Mouse (Mus musculus): Measurements from ENCODE around the gene Cct7.

Gene Cct7

GRCm38 (mm10) chr6:85452411-85452665 lies 1.0 kb downstream of the Cct7 start:
- no peak for DNase-seq (ENCODE audit: low spot score in 2 of 2)

- DNase-seq (ENCODE audit: low spot score in 2 of 2): no peak
Observed at GRCm38 (mm10) chr6:85452816-85453215, 1.5 kb downstream of the Cct7 start.

GRCm38 (mm10) chr6:85459621-85460020 lies 8.3 kb downstream of the Cct7 start:
- no peak for DNase-seq (ENCODE audit: low spot score in 2 of 2)

- no peak for DNase-seq (ENCODE audit: low spot score in 2 of 2)
Observed at GRCm38 (mm10) chr6:85465381-85465780, 14.1 kb downstream of the Cct7 start.

GRCm38 (mm10) chr6:85469660-85470430 lies 18.5 kb downstream of the Cct7 start:
- DNase-seq (ENCODE audit: low spot score in 2 of 2): no peak

GRCm38 (mm10) chr6:85471962-85472361 lies 20.6 kb downstream of the Cct7 start:
- DNase-seq (ENCODE audit: low spot score in 2 of 2): no peak

- DNase-seq (ENCODE audit: low spot score in 2 of 2): no peak
Observed at GRCm38 (mm10) chr6:85472542-85472941, 21.2 kb downstream of the Cct7 start.

- no peak for DNase-seq (ENCODE audit: low spot score in 2 of 2)
Observed at GRCm38 (mm10) chr6:85475581-85475980, 24.3 kb downstream of the Cct7 start.

- no peak for DNase-seq (ENCODE audit: low spot score in 2 of 2)
Observed at GRCm38 (mm10) chr6:85477366-85477917, 26.1 kb downstream of the Cct7 start.

- DNase-seq (ENCODE audit: low spot score in 2 of 2): no peak
Observed at GRCm38 (mm10) chr6:85478416-85478815, 27.1 kb downstream of the Cct7 start.

- no peak for DNase-seq (ENCODE audit: low spot score in 2 of 2)
Observed at GRCm38 (mm10) chr6:85479979-85480378, 28.7 kb downstream of the Cct7 start.

GRCm38 (mm10) chr6:85480685-85481084 lies 29.4 kb downstream of the Cct7 start:
- no peak for DNase-seq (ENCODE audit: low spot score in 2 of 2)

- DNase-seq (ENCODE audit: low spot score in 2 of 2): no peak
Observed at GRCm38 (mm10) chr6:85483843-85484721, 32.8 kb downstream of the Cct7 start.

GRCm38 (mm10) chr6:85485738-85486137 lies 34.4 kb downstream of the Cct7 start:
- DNase-seq (ENCODE audit: low spot score in 2 of 2): no peak

GRCm38 (mm10) chr6:85488510-85488909 lies 37.2 kb downstream of the Cct7 start:
- DNase-seq (ENCODE audit: low spot score in 2 of 2): no peak

- no peak for DNase-seq (ENCODE audit: low spot score in 2 of 2)
Observed at GRCm38 (mm10) chr6:85489717-85490116, 38.4 kb downstream of the Cct7 start.

GRCm38 (mm10) chr6:85490252-85490651 lies 38.9 kb downstream of the Cct7 start:
- DNase-seq (ENCODE audit: low spot score in 2 of 2): no peak

GRCm38 (mm10) chr6:85491606-85492005 lies 40.3 kb downstream of the Cct7 start:
- no peak for DNase-seq (ENCODE audit: low spot score in 2 of 2)

- DNase-seq (ENCODE audit: low spot score in 2 of 2): no peak
Observed at GRCm38 (mm10) chr6:85496976-85497375, 45.7 kb downstream of the Cct7 start.

GRCm38 (mm10) chr6:85498147-85498546 lies 46.8 kb downstream of the Cct7 start:
- no peak for DNase-seq (ENCODE audit: low spot score in 2 of 2)

- no peak for DNase-seq (ENCODE audit: low spot score in 2 of 2)
Observed at GRCm38 (mm10) chr6:85500416-85500815, 49.1 kb downstream of the Cct7 start.

GRCm38 (mm10) chr6:85501571-85502102 lies 50.3 kb downstream of the Cct7 start:
- no peak for DNase-seq (ENCODE audit: low spot score in 2 of 2)
